Mouse (Mus musculus) lung, embryonic 14.5 days (tissue): ENCODE results near the gene Hoxc4. TPM values are rescaled to one million over a fixed set of nuclear protein-coding genes. Genes with fewer than 3 reads are reported as not detected.

Source experiments
- ATAC-seq: fragments of 200-750 bp; cut with Nextera tagmentation; 2 replicates; pipeline ENCODE4 v1.8.0; 2017; ENCODE audit warnings: mild to moderate bottlenecking, moderate TSS enrichment, moderate library complexity; ENCODE audit not compliant: insufficient read depth
- DNase-seq: peaks from one replicate; pipeline ENCODE4 v3.0.0-alpha.2; 2015
- H3K27ac ChIP-seq: fragments of 300-500 bp; sonication (generic); 2 replicates; pipeline ENCODE4 v1.5.1; 2014; ENCODE audit warnings: low read depth, mild to moderate bottlenecking, moderate library complexity
- H3K27me3 ChIP-seq: fragments of 300-500 bp; sonication (generic); 2 replicates; pipeline ENCODE4 v1.6.1; 2014; ENCODE audit warnings: low read length, control low read depth; ENCODE audit not compliant: insufficient read depth
- H3K36me3 ChIP-seq: fragments of 300-500 bp; sonication (generic); 2 replicates; pipeline ENCODE4 v1.6.1; 2014; ENCODE audit warnings: control low read depth; ENCODE audit not compliant: insufficient read depth
- H3K4me1 ChIP-seq: fragments of 300-500 bp; sonication (generic); 2 replicates; pipeline ENCODE4 v1.6.1; 2014; ENCODE audit warnings: antibody characterized with exemption, control low read depth; ENCODE audit not compliant: insufficient read depth
- H3K4me2 ChIP-seq: fragments of 300-500 bp; sonication (generic); 2 replicates; pipeline ENCODE4 v1.6.1; 2014; ENCODE audit warnings: mild to moderate bottlenecking
- H3K4me3 ChIP-seq: fragments of 300-500 bp; sonication (generic); 2 replicates; pipeline ENCODE4 v1.5.1; 2014; ENCODE audit warnings: low read depth, low read length
- H3K9ac ChIP-seq: fragments of 300-500 bp; sonication (generic); 2 replicates; pipeline ENCODE4 v1.6.1; 2014
- H3K9me3 ChIP-seq: fragments of 300-500 bp; sonication (generic); 2 replicates; pipeline ENCODE4 v1.6.1; 2016; ENCODE audit warnings: low read depth, low read length, control low read depth
- CTCF ChIP-seq: IDR thresholded peaks from 2 replicates; pipeline ENCODE4 v1.5.1; 2016; ENCODE audit warnings: antibody characterized with exemption, low read depth
- WGBS: fragments of 180-500 bp; shearing (Covaris S2); extraction: QIAGEN DNeasy Blood & Tissue Kit; methylation state at CpG from one replicate; pipeline ENCODE4 v1.1.7; 2014; 5-methylcytosine and 5-hydroxymethylcytosine counted together
- polyA plus RNA-seq: library from polyadenylated mRNA; unstranded; fragments of >200 nt; fragmentation: Nextera tagmentation; extraction: Ambion mirVana; gene quantifications from 2 replicates; pipeline ENCODE4 v1.2.1, GENCODE M21; 2014

Gene Hoxc4
- polyA plus RNA-seq, 1 experiment from 2014 or later: 2.1 TPM

DNA sequence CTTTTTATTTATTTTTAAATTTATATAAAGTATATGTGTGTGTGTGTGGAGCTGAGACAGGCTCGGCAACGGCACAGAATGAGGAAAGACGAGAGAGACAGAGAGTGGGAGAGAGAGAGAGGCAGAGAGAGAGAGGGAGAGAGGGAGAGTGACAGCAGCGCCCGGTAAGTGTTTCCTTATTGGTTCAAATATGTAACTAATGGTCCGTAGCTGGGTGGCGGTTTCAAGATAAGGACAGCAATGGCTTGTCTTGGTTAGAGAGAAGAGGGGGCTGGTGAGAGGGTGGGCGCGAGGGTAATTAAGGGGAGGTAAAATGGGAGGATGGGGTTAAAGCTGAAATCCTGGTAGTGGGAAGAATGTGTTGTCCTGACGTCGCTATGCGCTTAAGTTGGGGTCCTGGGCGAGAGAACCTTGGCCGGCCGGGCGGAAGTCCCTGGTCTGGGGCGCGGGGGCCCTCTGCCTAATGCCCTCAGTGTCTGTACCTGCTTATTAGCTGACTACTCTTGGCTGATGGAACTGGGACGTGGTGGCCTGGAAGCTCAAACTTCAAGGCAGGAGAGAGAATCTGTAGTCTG is 20.0 kb upstream of the Hoxc4 start:
- TF ChIP-seq CTCF: no peak
- DNase-seq (no peak), ATAC-seq (peak; percentile 50; the same call in 1 of the 2 replicates)
- Histone ChIP-seq H3K4me1 (no peaks in the 10 kb centered on the region), H3K36me3 (no peaks in the 10 kb centered on the region), H3K9me3 (no peaks in the 10 kb centered on the region), H3K27ac (no peak overlapping the region), H3K9ac (no peak overlapping the region), H3K27me3 (peaks cover 99% of the 10 kb centered on the region), H3K4me3 (peak overlapping the region; percentile 43), H3K4me2 (peak overlapping the region; percentile 79)
- WGBS: under 1% methylated on average over 19 of the region's 19 CpGs

DNA sequence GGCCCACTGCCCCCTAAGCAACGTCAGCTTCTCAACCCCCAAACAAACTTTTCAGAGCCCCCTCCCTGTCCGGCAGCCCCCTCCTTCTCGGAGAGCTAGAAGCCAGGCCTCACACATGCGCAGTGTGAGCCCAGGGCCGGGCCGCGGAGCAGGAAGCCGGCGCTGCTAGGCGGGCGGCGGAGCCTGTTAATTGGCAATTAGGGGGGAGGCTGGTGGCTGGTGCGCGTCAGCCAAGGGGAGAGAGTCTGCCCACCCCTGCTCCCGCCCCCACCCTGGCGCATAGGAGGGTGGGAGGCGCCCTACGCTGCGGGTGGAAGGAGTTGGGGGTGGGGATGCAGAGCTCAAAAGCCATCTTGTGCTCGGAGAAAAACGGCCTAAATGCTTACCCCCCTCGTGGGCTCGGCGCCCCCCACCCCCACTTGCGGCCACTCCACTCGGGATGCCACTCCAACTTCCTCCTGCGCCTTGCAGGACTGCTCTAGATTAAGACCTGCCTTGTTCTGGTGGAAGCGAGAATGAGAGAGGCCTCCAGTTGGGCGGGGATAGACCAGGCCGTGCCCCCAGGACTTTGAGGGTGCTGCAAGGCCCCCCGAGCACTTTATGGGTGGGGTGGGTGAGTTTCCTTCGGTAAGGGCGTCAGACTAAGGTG is 19.4 kb upstream of the Hoxc4 start:
- Histone ChIP-seq H3K4me3 (peak overlapping the region; percentile 43), H3K36me3 (no peaks in the 10 kb centered on the region), H3K9me3 (no peaks in the 10 kb centered on the region), H3K27me3 (peaks cover 100% of the 10 kb centered on the region), H3K27ac (no peak overlapping the region; the same call in 1 of the 2 replicates), H3K9ac (peak overlapping the region; percentile 32; the same call in 1 of the 2 replicates), H3K4me1 (no peaks in the 10 kb centered on the region), H3K4me2 (peak overlapping the region; percentile 79)
- DNase-seq: peak; percentile 57
- no peak for TF ChIP-seq CTCF
- peak; percentile 52; the same call in 1 of the 2 replicates for ATAC-seq
- 1% methylated on average over 33 of the region's 33 CpGs for WGBS

DNA sequence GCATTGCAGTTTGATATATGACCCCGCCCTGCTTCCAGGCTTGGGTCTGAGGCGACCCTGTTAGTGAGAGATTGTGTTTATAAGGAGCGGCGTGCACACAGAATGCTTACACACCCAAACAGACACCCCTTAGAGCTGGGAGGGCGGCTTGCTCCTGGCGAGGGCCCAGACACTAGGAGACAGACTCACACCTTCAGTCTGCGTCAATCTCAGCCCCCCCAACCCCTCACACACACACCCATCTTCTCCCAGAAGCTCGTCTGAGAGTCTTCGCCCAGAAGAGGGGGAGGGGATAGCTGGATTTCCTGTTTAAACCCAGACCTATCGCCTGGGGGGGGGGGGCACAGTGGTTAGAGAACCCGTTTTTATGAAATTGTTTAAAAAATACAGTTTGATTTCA is 18.8 kb upstream of the Hoxc4 start:
- WGBS: 3% methylated on average over 11 of the region's 11 CpGs
- no peak for TF ChIP-seq CTCF
- Histone ChIP-seq H3K36me3 (no peaks in the 10 kb centered on the region), H3K4me2 (peak overlapping the region; percentile 79), H3K4me3 (peak overlapping the region; percentile 43; the same call in 1 of the 2 replicates), H3K4me1 (no peaks in the 10 kb centered on the region), H3K9ac (no peak overlapping the region), H3K27ac (no peak overlapping the region), H3K9me3 (no peaks in the 10 kb centered on the region), H3K27me3 (peaks cover 100% of the 10 kb centered on the region)
- DNase-seq: no peak
- ATAC-seq: peak; percentile 13; the same call in 1 of the 2 replicates

DNA sequence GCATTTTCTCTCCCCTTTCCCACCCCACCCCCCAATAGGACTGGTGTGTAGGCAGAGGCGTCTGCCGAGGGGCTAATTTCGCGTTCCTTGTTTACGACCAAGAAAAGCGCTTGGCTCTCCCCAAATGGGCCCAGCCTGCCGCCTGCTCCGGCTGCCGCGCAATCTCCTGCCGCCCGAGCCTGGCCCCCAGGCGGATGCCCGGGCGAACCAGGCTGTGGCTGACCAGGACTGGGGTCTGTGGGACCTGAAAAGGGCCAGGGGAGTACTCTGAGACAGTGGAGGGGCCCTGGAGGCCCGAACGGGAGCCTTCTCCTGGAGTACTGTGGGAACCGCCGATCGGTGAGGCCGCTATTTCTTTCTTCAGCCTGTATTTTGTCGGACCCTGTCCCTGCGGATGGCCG is 18.2 kb upstream of the Hoxc4 start:
- no peak for DNase-seq
- no peaks in the 10 kb centered on the region for H3K4me1 ChIP-seq
- no peaks in the 10 kb centered on the region for H3K9me3 ChIP-seq
- H3K27me3 ChIP-seq: peaks cover 100% of the 10 kb centered on the region
- H3K4me2 ChIP-seq: peak overlapping the region; percentile 79
- no peak for TF ChIP-seq CTCF
- no peak; the same call in 1 of the 2 replicates for ATAC-seq
- no peak overlapping the region for H3K9ac ChIP-seq
- H3K27ac ChIP-seq: no peak overlapping the region
- peak overlapping the region; percentile 8; the same call in 1 of the 2 replicates for H3K4me3 ChIP-seq
- no peaks in the 10 kb centered on the region for H3K36me3 ChIP-seq
- 4% methylated on average over 24 of the region's 24 CpGs for WGBS

DNA sequence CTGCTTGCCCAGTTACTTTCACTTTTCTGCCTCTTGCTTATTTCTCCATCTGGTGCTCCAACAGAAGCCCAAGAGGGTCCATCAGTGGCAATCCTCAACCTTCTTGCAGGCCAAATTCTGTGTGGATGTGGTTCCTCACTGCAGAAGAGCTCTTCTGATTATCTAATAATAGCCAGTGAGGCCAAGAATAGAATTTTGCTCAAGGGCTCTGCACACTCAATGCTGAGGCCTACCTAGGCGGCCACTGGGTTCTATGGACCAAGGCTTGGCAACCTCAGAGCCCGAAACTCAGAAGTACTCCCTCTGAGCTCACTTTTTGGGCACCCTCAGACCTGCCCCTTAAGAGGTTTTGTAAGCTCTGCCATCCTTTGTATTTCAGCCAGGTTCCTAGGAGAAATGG is 17.4 kb upstream of the Hoxc4 start:
- Histone ChIP-seq H3K4me1 (no peaks in the 10 kb centered on the region), H3K9me3 (no peaks in the 10 kb centered on the region), H3K27ac (no peak overlapping the region), H3K36me3 (no peaks in the 10 kb centered on the region), H3K9ac (no peak overlapping the region), H3K4me3 (no peak overlapping the region), H3K27me3 (peaks cover 100% of the 10 kb centered on the region), H3K4me2 (no peak overlapping the region)
- no peak for TF ChIP-seq CTCF
- DNase-seq: no peak
- ATAC-seq: no peak
- 27% methylated on average over 2 of the region's 2 CpGs for WGBS

DNA sequence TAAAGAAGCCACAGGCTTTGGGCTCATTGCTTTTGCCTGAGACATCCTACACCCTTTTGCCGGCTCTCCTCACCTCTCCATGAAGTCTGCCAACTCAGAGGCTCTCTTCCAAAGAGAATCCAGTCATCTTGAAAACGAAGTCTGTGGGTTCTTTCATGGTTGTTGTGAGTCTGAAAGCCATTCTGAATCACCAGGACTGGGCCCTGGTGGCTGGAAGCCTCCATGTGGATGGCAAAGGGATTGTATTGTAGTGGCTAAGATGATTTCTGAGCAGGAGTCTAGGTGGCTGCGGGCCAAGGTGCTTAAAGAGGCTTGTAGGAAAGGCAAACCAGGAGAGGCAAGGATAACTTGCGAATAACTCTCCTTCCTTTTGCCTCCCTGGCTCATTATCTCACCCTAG is 16.6 kb upstream of the Hoxc4 start:
- DNase-seq (no peak), ATAC-seq (no peak)
- Histone ChIP-seq H3K36me3 (no peaks in the 10 kb centered on the region), H3K4me3 (no peak overlapping the region), H3K27me3 (peaks cover 100% of the 10 kb centered on the region), H3K27ac (no peak overlapping the region), H3K9ac (no peak overlapping the region), H3K4me1 (no peaks in the 10 kb centered on the region), H3K4me2 (no peak overlapping the region), H3K9me3 (no peaks in the 10 kb centered on the region)
- TF ChIP-seq CTCF: no peak
- 17% methylated on average over 4 of the region's 4 CpGs for WGBS

DNA sequence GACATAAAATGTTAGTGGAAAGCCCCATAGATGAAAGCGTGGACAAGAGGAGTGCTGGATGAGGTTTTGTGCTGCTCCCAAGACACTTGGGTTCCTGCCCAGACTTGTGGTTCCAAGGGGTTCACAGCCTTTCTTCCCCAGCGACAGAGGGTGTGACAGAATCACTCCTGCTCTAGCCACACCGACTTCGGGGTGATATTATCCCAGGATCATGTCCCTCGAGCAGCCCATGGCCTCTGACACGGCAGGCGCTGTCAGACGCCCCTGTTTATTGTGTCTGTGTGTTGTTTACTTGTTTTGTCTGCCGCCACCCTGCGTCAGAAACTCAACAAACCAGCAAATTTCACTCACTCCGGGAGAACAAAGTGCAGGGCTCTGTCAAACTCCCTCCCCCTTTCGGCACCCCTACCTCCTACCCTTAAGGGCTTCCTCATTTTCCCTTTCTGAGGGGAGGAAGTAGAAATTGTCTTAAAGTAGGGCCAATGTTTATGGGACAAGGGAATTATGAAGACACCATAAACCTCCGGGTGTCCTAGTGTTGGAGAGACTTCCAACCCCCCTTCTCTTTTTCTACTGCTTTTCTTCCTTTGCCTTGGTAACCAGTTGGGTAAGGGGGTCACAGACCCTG is 15.8 kb upstream of the Hoxc4 start:
- DNase-seq: no peak
- no peak for TF ChIP-seq CTCF
- Histone ChIP-seq H3K4me3 (no peak overlapping the region), H3K4me2 (no peak overlapping the region), H3K4me1 (no peaks in the 10 kb centered on the region), H3K27me3 (peaks cover 100% of the 10 kb centered on the region), H3K9ac (no peak overlapping the region), H3K36me3 (no peaks in the 10 kb centered on the region), H3K27ac (no peak overlapping the region), H3K9me3 (no peaks in the 10 kb centered on the region)
- WGBS: 5% methylated on average over 13 of the region's 13 CpGs
- no peak for ATAC-seq
